Mouse (Mus musculus) frontal cortex, postnatal 10 days (tissue): ENCODE measurements around the gene Hps1.

Experiments used
- DNase-seq, 2 experiments: peaks; one replicate each; pipeline ENCODE4 v3.0.0; 2022; ENCODE audit warnings: low spot score in 2 of 2, mixed read lengths in 1 of 2

Hps1 gene

DNA sequence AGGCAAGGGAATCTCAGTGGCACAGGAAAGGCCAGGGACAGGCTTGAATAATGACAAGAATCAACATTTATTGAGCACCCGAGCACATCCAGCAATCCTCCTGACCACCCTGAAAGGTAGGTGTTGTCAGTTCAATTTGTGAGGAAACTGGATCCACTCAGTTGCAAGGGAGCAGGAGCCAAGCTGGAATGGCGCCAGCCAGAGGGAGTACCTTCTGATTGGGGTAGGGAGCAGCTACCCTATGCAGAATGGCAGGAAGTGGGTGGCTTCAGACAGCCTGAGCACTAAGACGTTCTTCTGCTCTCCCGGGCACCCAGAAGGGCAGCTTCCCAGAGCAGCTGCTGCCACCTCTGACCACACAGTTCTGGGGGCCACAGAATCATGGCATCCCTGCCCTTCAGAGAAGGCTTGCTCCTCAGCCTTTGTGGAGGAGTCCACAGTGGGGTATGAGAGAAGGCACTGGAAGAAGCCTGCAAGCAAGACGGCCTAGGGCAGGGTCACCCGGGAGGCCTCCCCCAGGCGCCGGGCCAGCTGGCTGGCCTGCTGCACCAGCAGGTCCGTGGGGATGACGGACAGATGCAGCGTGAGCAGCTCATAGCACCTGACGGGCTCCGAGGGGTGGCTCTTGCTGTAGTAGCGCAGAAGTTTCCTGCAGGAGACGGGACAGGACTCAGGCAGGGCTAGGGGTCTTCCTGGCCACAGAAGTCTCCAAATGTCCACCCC lies 24.5 kb downstream of the Hps1 start:
- no peak for DNase-seq

DNA sequence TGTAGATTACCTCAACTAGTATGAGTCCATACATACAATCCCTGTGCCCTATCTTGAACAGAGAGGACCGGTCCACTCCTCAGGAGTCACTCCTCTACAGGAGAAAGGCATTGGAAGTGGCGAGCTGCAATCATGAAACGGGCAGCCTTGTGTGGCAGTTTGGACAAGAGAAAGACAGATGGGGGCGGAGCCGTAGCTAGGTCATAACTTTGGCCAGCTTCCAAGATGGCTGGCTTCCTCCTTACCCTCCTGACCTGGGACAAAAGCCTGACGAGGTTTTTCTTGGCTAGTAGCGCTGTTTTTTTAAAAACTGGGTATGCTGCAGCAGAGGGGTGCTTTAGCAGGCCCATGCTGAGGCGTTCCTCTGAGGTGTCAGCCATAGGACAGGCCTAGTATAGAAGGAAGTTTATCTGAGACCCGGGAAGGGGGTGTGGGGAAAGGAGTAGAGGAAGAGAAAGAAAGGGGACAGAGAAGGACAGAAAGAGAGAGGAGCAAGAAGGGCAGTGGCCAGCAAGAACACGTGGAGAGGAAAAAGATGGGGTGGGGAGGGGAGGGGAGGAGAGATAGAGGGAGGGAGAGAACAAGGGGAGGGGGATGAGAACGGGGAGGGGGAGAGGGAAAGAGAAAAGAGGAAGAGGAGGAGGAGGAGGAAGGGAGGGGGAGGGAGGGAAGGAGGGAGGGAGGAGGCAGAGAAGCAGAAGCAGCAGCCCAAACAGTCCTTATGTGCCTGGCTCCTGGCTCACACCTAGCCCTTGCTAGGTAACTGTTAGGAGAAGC lies 26.4 kb downstream of the Hps1 start:
- DNase-seq = no peak

DNA sequence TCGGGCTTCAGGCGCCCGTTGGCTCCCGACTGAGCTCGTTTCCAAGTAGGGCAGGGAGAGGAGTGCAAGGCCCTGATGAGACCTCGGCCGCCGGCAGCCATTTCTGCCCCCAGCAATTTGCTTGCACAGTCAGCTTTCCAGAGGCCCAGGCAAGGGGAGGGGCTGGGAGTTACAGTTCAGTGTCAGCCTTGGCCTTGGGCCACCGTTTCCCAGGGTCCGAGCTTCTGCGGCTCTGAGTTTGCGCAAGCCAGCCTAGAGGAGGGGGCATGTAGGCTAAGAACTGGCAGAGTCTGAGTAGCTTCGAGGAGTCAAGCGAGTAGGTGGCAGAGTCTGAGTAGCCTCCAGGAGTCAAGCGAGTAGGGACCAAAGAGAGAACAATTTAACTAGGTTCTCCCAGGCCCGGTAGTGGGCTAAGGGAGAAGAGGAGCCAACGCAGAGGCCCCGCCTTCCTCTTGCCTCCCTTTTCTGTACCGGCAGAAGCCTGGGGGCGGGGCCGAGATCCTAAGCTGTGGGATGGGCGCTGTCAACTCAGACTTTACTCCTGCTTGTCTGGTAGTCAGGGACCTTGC lies 27.3 kb downstream of the Hps1 start, which contains the start of gene Pyroxd2:
Gene Pyroxd2, minus strand, starts transcription at position 413 of the 569 bp plus-strand sequence.
- peak; percentile 58 to 72 for DNase-seq

DNA sequence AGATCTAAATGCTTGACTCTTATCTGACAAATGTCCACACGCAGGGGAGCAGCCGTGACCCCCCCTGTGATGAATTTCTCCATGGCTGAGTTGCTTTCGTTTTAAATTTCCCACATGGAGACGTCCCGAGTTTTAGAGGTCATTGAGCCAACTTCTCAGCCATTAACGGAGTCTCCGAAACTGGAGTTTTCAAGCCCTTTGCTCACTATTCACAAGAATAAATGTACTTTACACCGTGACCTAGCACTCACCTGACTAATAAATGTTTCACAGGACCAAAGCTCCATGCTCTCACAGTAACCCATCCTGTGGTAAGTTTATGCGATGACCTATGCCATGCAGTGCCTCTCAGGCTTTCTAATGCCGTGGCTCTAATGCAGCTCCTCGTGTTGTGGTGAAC lies 29.6 kb downstream of the Hps1 start:
- DNase-seq = no peak

DNA sequence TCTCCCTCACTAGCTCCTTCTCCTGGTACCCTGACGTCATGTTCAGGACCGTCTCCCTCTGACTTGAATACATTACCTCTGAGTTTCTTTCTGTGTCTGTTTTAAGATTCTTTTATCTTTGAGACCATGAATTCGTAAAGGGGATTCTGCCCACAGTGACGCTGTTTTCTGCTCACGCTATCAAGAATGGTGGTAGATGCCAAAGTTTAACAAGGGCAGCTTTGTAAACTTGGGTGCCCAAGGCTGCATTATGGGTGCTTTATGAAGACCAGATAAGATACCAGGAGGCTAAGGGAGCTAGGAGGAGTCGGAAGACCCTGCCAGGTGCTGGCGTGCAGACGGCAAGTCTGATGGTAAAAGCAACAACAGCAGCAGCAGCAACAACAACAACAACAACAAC lies 33.1 kb downstream of the Hps1 start:
- DNase-seq = no peak

DNA sequence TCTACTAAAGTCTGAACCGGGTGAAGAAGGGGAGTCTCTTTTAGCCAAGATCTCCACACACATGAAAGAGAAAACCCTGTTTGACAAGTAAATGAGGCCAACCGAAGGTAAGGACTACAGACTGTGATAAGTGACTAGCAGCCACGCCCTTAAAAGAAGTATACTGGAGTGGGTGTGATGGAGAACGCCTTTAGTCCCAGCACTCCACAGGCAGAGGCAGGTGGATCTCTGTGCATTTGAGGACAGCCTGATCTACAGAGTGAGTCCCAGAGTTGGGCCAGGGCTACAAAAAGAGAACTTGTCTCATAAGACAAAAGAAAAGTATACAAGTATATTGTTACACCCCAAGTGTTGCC lies 33.9 kb downstream of the Hps1 start:
- DNase-seq = no peak

DNA sequence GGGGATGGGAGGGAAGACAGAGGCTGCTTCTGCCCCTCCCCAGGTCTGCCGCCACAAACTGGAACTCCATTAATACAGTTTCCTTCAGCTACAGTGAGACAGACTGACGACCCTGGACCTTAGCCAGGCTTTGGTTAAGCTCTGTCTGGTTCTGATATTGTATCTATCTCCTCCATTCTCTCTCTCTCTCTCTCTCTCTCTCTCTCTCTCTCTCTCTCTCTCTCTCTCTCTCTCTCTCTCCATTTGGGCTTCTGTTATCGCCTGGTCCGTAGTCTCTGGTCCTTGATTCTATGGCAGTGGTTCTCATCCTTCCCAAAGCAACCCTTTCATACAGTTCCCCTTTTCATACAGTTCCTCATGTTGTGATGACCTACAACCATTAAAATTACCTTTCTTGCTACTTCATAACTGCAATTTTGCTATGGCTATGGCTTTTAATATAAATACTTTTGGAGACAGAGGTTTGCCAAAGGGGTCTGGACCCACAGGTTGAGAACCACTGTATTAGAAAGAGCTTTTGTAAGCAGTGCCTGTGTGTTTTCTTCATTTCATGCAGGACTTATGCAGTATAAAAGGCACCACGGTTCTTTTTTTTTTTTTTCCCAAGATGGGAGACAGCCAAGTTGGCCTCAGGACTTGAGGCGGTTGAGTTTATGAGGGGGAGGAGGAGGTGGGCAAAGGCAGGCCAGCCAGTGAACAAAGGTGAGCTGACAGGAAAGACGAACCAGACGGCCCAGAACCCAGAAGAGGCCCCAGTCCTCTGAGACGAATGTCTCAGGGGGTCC lies 34.5 kb downstream of the Hps1 start:
- no peak for DNase-seq

DNA sequence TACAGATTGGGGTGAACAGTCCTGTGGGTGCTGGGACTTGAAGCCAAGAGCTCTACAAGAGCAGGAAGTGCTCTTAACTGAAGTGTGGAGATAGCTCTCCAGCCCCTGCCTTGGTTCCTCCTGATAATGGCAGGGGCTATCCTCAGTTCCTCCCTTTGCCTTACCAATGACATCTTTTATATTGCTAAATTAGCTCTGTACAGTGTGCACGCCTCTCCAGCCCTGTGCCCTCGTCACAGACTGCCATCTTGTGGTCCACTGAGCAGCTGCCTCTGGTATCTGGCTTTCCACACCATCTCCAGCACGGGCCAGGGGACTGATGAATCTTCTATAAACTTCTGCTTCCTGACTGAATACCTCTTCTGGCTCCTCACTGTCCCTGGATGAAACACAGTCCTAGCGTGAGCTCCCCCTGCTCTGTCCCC lies 35.6 kb downstream of the Hps1 start:
- peak in 1 of 2 experiments; percentile 65 for DNase-seq

DNA sequence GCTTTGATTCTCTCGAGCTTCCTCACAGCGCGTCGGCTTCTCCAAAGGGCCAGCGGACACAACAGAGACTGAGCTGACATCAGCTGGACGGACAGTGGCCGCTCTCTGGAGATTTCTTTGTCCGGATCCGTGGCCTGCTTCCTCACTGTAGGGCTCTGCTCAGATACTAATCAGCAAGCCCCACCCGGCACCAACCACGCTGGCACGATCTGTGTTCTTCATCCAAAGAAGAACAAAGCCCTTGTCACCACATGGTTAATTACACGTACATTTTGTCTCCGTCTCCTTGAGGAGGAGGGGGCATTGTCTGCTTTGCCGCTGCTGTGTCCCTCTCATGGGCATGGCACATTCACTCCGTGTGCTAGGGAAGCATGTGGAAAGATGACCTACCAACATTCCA lies 36.5 kb downstream of the Hps1 start:
- no peak for DNase-seq

DNA sequence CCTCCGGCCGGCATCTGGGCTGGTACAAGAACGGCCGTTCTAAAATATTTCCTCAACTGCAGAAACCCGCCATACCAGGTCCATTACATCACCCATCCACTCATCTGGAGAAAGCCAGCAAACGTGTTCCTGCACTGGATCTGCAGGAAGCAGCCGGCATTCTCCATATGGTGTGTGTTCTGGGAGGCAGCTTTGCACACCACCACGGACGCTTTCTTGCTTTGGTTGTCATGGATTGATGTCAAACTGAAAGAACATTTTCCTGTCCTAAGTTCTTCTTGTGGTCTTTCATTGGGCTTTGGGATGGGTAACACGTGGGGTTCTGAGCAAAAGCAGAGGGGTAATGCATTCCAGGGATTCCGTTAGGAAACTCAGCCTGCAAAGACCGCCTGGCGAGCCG lies 37.9 kb downstream of the Hps1 start:
- no peak for DNase-seq

DNA sequence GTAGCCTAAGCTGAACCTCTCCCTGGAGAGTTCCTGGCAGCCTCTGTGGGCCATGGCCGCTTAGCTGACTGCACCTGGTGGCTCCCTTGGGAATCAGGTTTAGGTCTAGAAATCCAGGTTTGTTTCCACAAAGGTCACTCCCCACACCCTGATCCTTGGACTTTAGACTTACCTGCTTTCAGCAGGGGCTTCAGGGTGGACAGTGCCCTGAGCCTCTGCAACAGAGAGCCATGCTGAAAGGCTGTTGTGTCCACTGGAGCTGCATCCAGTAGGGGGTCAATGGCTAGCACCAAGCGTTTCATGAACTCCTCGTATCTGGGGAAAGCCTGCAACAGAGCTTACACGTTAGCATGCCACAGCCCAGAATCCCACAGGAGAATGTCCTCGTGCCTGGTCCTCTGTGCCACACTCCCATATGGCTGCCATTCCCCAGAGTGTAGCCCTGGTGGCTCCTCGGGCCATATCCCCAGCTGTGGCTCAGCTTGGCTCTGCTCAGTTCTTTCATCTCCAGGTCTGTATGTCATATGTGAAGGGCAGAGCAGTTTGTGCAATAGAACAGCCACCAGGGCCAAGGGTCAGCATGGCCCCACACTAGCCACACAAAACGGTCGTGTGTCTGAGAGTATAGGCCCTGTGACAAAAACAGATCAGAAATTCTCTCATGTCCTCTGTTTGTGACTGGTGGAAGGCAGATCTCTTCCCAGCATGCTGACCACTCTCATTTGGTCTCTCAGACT lies 39.4 kb downstream of the Hps1 start:
- DNase-seq = no peak

DNA sequence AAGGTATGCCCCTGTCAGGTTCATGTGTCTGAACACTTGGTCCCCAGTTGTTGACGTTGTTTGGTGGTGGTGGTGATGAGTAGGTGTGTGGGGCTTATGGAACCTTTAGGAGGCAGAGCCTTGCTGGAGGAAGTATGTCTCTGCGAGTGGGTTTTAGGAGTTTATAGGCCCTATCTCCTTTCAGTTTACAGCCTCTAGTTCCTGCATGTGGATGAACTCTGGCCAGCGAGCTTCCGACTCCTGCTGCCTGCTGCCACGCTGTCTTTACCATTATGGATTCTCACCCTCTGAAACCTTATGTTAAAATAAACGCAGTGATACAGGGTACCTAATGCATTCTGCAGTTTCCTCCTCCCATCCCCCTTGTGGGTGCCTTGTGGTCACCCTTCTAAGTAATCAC lies 40.0 kb downstream of the Hps1 start:
- DNase-seq = no peak

DNA sequence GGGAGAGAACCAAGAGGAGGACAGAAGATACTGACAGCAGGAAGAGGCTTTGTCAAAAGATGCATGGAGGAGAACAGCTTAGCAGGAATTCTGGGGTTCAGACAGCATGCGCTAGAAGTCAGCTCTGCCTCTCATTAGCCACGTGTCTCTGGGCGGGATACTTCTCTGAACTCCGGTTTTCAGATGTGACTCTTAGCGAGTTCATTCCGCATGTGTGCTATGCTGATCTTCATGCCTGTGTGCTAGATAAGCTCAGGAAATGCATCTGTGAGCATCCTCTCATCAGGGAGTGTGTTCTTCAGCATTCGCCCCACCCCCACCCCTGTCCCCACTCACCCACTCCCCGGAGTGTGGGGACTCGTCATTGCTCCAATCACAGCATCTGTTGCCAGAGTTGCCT lies 42.0 kb downstream of the Hps1 start:
- no peak for DNase-seq

DNA sequence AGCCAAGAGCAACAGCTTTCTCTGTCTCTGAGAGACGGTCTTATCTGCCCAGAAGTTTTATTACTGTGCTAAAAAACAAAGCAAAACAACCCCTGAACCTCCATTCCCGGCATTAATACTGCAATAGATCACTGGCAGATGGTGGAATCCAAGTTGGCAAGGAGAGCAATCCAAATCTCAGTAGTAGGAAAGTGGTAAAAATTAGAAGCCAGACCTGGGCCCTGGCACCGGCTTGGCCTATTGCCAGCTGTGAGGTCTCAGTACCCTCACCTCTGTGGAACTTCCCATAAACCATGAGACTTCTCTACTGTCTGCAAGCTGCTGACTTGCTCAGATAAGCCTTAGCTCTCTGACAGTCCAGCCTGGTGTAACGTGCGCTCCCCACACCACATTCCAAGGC lies 44.8 kb downstream of the Hps1 start:
- DNase-seq = no peak

DNA sequence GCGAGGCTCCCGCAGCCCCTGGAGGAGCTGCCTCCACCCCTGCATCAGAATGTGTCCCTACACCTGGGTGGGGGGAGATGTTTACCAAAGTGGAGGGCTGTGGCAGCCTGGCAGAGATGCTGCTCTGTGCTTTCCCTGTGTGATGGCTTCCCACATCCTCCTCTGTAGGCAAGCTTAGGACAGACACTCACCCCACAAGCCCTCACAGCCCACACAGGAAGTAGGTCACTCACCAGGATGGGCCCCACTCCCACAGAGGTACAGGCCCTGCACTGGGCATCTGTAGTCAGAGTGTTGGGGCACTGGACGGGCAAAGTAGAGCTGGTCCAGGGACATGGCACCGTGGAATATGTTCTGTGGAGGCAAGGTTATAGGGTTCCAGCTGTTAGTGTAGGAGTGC lies 52.4 kb downstream of the Hps1 start:
- no peak for DNase-seq

DNA sequence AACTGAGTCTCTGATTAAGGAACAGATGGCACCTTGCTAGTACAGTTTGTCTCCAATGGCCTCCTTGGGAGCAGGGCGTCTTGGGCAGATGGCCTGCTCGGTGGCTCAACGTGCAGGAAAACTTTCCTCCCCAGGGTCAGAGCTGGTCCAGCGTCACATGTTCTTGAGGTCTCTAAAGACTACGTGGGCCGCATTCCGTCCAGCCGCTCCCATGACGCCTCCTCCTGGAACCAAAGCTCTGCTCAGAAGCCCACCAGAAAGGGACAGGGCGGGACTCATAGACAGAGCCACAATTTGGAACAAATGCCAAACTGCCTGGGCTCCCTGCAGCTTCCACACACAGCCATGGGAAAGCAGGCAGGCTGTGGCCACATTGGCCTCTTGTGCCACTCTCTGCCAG lies 53.0 kb downstream of the Hps1 start:
- no peak for DNase-seq

DNA sequence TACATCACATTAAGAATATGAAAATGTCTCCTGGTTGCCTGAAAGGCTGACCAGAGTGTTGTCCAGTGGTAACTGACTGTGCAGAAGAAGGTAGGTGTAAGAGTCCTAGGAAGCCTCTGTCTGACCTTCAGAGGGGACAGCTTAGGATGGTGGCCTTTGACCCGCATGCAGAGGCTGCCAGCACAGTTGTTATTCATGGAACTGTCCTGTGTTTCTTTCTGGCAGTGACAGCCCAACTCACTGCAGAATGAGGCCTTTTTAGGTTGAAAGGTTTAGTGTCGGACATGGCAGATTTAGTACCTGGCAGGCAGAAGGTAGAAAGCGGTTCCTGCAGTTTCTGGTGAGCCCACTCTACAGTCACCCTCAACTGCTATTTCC lies 53.8 kb downstream of the Hps1 start:
- DNase-seq = no peak

DNA sequence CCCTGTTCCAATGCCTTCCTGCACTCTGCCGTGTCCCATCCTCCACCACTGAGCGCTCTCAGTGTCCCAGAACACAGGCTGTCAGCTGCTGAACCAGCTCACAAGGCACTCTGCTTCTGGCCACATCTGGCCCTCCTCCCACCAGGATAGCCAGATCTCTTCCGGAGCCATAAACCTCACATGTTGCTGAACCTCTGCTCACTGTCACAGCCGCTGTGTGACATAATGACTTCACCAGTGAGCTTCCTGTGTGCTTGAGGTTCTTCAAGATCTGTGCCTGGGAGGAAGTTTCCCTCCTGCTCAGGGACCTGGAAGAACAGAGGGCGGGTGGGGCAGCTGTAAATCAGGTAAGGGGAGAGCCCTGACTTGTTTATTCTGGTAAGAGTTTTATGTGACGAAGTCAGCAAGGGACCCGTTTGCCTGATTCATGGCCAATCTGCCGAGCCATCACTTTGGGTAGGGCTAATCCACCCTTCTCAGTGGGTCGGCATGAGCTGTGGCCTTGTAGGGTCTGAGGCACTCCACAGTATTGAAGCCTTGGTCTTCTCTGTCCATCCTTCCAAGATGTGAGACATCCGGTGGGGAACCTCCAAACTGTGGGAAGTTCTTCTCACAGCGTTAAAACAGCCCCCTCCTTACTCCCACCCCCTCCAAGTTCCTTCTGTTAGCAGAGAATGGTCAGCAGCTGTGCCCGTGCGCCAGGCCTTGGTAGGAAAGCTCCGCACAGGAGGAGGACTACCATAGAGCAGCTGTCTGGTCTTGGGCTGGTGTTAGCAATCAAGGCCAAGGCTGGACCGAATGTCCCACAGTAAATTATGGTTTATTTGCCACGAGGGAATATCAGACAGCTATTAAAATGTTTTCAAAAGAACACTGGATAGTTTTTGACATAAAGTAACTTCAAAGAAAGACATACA lies 54.5 kb downstream of the Hps1 start:
- DNase-seq = no peak

DNA sequence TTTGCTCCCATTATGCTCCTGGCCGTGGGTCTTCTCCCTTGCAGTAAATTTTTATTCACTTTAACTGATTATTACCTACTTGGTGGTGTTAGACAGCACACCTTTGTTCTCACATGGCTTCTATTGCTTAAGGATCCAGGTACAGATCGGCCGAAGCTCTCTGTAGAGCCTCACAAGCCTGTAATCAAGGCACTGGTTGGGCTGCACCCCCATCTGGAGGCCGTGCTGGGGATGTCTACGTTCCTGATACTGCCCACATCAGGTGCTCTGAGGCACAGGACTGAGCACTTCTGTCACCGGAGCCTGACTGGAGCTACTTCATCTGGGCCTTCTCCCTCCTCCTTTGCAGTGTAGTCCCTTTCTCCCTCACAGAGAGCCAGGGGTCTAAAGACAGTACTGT lies 56.5 kb downstream of the Hps1 start:
- no peak for DNase-seq

DNA sequence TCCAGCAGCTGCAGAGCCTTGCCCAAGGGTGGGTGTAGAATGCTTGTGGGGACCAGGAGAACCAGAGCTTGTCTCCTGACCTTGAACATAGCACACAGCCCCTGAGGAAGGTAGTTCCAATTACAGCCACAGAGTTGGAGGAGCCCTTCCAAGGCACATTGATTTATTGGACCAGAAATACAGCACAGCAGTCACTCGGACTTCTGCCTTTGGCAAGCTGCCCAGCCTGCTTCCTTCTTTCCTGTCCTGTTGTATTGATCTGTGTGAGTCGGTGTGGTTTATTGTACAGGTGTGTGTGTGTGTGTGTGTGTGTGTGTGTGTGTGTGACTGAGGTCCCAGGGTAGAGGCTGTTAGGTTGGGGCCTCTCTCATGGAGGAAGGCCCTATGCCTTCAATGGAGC lies 57.3 kb downstream of the Hps1 start:
- no peak for DNase-seq

DNA sequence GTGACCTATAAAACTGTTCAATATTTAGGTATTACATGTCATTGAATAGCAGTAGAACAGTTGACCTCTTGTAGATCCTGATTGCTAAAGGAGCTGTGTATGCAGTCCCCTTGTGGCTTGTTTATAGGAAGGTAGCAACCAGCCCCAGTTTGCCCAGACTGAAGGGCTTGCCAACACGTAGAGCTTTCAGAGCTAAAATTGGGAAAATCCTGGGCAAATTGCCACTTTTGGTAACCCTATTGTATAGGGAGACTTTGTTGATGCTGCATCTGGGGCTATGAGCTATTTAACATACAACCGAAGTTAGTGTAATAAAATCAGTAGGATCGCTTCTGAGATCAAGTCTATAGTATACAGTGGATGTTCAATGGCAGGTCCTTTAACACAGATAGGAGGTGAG lies 61.7 kb downstream of the Hps1 start:
- DNase-seq = no peak
